29 mouse cellular contexts compared by ENCODE assay signal in genomic region chr2:70332905-70333304, GRCm38 (mm10).
"Had no signal": no experiment of that assay in that cellular context is flagged by ENCODE, and none has a peak within 500 bp of the region (broad histone marks: within the 10 kb centered on the region; RNA-seq: fewer than 3 reads in every experiment).

No protein-coding gene starts in this region.

- H3K4me3 ChIP-seq: heart, embryonic 10.5 days; heart, embryonic 12.5 days; heart, embryonic 13.5 days; heart, embryonic 15.5 days; hindbrain, embryonic 10.5 days; hindbrain, embryonic 12.5 days; hindbrain, embryonic 13.5 days; hindbrain, embryonic 15.5 days; intestine, embryonic 15.5 days; kidney, embryonic 15.5 days; layer of hippocampus, adult 2 months had no signal

- H3K27ac ChIP-seq: heart, embryonic 10.5 days; heart, embryonic 13.5 days; heart, embryonic 15.5 days; hindbrain, embryonic 10.5 days; hindbrain, embryonic 12.5 days; hindbrain, embryonic 13.5 days; hindbrain, embryonic 14.5 days; hindbrain, embryonic 15.5 days; hindbrain, postnatal 0 days; intestine, embryonic 15.5 days; kidney, embryonic 15.5 days; kidney, postnatal 0 days; layer of hippocampus, adult 2 months had no signal

- H3K9me3 ChIP-seq: heart, embryonic 10.5 days; heart, embryonic 13.5 days; hindbrain, embryonic 10.5 days; hindbrain, embryonic 12.5 days; hindbrain, embryonic 13.5 days; hindbrain, embryonic 15.5 days; intestine, embryonic 15.5 days; kidney, embryonic 15.5 days had no signal

- H3K36me3 ChIP-seq: heart, embryonic 15.5 days; hindbrain, embryonic 10.5 days; hindbrain, embryonic 12.5 days; hindbrain, embryonic 13.5 days; hindbrain, embryonic 15.5 days; intestine, embryonic 15.5 days; kidney, embryonic 15.5 days had no signal

- H3K27me3 ChIP-seq: heart, embryonic 12.5 days; heart, embryonic 15.5 days; hindbrain, embryonic 12.5 days; hindbrain, embryonic 15.5 days; intestine, embryonic 15.5 days; kidney, embryonic 15.5 days had no signal

- DNase-seq: heart, postnatal 14 days; heart, postnatal 4 days; kidney, adult 11 months; kidney, adult 18-20 months; kidney, adult 8-10 months; kidney, adult 9 months; kidney, postnatal 14 days; kidney, postnatal 36 days; kidney, postnatal 4 days; layer of hippocampus, postnatal 36 days had no signal

- ATAC-seq: hindbrain, embryonic 16.5 days; hindbrain, postnatal 0 days; inflammation-experienced regulatory T-cells, adult 6 months; intestine, embryonic 15.5 days; intestine, embryonic 16.5 days; intestine, postnatal 0 days had no signal

- H3K9ac ChIP-seq: heart, embryonic 12.5 days; heart, embryonic 13.5 days; heart, embryonic 15.5 days; hindbrain, embryonic 12.5 days; hindbrain, embryonic 13.5 days; hindbrain, embryonic 14.5 days; hindbrain, embryonic 15.5 days; intestine, embryonic 15.5 days; kidney, embryonic 15.5 days had no signal

- H3K4me2 ChIP-seq: heart, embryonic 11.5 days; heart, embryonic 12.5 days; heart, embryonic 13.5 days; heart, embryonic 15.5 days; hindbrain, embryonic 12.5 days; hindbrain, embryonic 13.5 days; hindbrain, embryonic 14.5 days; hindbrain, embryonic 15.5 days; intestine, embryonic 15.5 days; kidney, embryonic 15.5 days had no signal
